Mouse (Mus musculus): ENCODE results near the gene Tmem207. TPM values are rescaled to one million over a fixed set of nuclear protein-coding genes. Genes with fewer than 3 reads are reported as not detected.

Tmem207 gene
- polyA plus RNA-seq, 1 experiment = not detected

DNA sequence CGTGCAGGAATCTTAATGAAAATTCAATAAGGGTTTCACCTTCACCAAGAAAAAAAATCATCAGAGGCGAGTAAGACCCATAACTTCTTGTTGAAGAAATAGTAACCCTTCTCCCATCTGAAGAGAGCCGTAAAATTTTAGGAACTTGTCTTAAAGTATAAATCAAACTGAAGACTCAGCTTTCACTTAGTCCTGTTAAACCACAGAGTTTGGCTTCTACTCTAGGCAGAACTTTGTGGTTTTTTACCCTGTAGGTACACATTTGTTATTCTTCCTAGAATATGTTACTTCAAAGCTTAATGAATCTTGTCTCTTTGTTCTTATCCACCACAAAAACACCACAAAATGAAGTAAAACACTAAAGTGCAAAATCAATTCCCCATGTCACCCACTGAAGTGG is 25.7 kb upstream of the Tmem207 start:
- DNase-seq (ENCODE audit: low read depth in 1 of 2, low spot score in 2 of 2) = no peak
- TF ChIP-seq CTCF (IDR thresholded peaks at IDR 0.05; ENCODE audit: extremely low read depth, insufficient read depth, insufficient read length, insufficient replicate concordance) (no peak), POLR2A (IDR thresholded peaks at IDR 0.05; ENCODE audit: low read depth, low read length) (no peak)
- no peaks in the 10 kb centered on the region for H3K27me3 ChIP-seq (ENCODE audit: control insufficient read depth, insufficient read depth, low read length)
- H3K4me3 ChIP-seq (ENCODE audit: extremely low read depth, insufficient read depth, insufficient read length) = no peak overlapping the region
- no peaks in the 10 kb centered on the region for H3K36me3 ChIP-seq (ENCODE audit: control insufficient read depth, insufficient read depth, low read length)
- H3K4me1 ChIP-seq (ENCODE audit: control insufficient read depth, insufficient read depth, insufficient read length) = no peaks in the 10 kb centered on the region
- H3K27ac ChIP-seq (ENCODE audit: insufficient read depth, low read length) = no peak overlapping the region
- WGBS = 24% methylated on average over 3 of the region's 3 CpGs

DNA sequence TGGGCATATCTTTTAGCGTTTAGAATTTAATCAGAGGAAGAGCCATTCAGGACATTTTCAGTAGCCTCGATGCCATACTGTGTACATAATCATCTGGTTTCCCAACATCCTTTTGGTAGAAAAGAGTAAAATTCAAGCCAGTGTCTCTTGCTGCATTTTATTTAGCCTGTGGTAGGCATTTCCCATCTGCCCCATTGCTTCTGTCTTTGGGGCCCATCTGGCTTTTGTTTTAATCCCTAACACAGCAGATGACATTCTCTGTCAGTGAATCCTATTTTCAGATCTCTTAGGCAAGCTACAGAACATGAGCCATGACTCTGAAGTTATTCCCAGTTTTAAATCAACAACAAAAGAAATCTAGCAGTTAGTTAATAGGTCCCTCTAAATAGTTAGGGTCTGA is 22.7 kb upstream of the Tmem207 start:
- no peak for DNase-seq (ENCODE audit: low read depth in 1 of 2, low spot score in 2 of 2)
- H3K27me3 ChIP-seq (ENCODE audit: control insufficient read depth, insufficient read depth, low read length) = no peaks in the 10 kb centered on the region
- TF ChIP-seq CTCF (IDR thresholded peaks at IDR 0.05; ENCODE audit: extremely low read depth, insufficient read depth, insufficient read length, insufficient replicate concordance) (no peak), POLR2A (IDR thresholded peaks at IDR 0.05; ENCODE audit: low read depth, low read length) (no peak)
- H3K4me3 ChIP-seq (ENCODE audit: extremely low read depth, insufficient read depth, insufficient read length) = no peak overlapping the region
- no peaks in the 10 kb centered on the region for H3K36me3 ChIP-seq (ENCODE audit: control insufficient read depth, insufficient read depth, low read length)
- no peaks in the 10 kb centered on the region for H3K4me1 ChIP-seq (ENCODE audit: control insufficient read depth, insufficient read depth, insufficient read length)
- WGBS = 92% methylated on average over 2 of the region's 2 CpGs
- H3K27ac ChIP-seq (ENCODE audit: insufficient read depth, low read length) = no peak overlapping the region

DNA sequence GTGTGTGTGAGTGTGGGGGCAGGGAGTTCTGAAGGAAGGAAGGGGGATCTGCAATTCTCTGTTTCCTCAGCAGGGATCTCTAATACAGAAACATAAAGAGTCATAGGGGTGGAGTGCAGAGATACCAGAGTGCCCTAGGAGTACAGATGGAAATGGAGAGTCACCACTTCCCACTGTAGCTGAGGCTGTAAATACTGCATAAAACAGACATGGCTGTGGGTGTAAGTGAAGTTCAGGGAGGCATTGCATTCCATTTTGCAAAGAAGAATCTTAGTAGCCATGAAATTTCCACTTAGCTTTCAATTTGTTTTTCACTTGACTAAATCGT is 20.3 kb upstream of the Tmem207 start:
- Histone ChIP-seq H3K36me3 (ENCODE audit: control insufficient read depth, insufficient read depth, low read length) (no peaks in the 10 kb centered on the region), H3K27ac (ENCODE audit: insufficient read depth, low read length) (no peak overlapping the region)

DNA sequence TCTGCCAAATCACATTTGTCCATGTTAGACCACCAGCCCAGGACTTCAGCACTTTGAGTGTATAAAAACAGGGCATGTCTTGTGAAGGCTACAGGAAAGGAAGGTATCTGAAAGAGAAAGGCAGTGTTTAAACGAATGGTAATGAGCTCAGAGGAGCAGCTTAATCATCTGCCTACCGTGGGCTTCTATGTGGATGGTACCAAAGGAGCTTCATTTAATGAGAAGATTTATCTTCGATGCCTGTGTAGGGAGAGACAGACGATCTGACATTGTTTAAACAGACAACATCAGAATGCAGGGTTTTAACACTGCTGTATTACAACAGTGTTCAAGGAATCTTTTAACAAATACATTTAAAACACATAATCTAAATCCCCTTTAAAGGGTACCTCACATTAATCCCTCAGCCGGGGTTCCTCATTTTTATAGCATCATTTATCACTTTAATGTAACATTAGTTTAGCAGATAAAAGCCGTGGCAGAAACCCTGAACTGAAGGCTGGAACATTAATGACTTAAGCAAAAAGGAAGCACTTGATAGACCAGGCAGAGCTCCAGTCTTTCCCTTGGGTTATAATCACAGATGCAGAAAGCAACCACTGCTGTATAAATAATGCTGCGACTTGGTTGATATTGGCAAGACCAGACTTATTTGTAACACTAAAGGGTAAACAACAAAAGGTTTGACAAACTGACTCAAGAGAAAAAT is 19.8 kb upstream of the Tmem207 start:
- Histone ChIP-seq H3K36me3 (ENCODE audit: control insufficient read depth, insufficient read depth, low read length) (no peaks in the 10 kb centered on the region), H3K4me1 (ENCODE audit: control insufficient read depth, insufficient read depth, insufficient read length) (no peaks in the 10 kb centered on the region), H3K27ac (ENCODE audit: insufficient read depth, low read length) (no peak overlapping the region), H3K27me3 (ENCODE audit: control insufficient read depth, insufficient read depth, low read length) (no peaks in the 10 kb centered on the region), H3K4me3 (ENCODE audit: extremely low read depth, insufficient read depth, insufficient read length) (no peak overlapping the region)
- DNase-seq (ENCODE audit: low read depth in 1 of 2, low spot score in 2 of 2) = no peak
- no peak for TF ChIP-seq CTCF (IDR thresholded peaks at IDR 0.05; ENCODE audit: extremely low read depth, insufficient read depth, insufficient read length, insufficient replicate concordance)
- TF ChIP-seq POLR2A (IDR thresholded peaks at IDR 0.05; ENCODE audit: low read depth, low read length) = no peak
- WGBS = 47% methylated on average over 7 of the region's 7 CpGs

More for the DNA sequence above, 20.3 kb upstream of the Tmem207 start:
- no peak for DNase-seq (ENCODE audit: low read depth in 1 of 2, low spot score in 2 of 2)
- H3K27me3 ChIP-seq (ENCODE audit: control insufficient read depth, insufficient read depth, low read length) = no peaks in the 10 kb centered on the region
- no peaks in the 10 kb centered on the region for H3K4me1 ChIP-seq (ENCODE audit: control insufficient read depth, insufficient read depth, insufficient read length)
- 89% methylated on average over 1 of the region's 1 CpGs for WGBS
- TF ChIP-seq POLR2A (IDR thresholded peaks at IDR 0.05; ENCODE audit: low read depth, low read length) = no peak
- no peak for TF ChIP-seq CTCF (IDR thresholded peaks at IDR 0.05; ENCODE audit: extremely low read depth, insufficient read depth, insufficient read length, insufficient replicate concordance)
- H3K4me3 ChIP-seq (ENCODE audit: extremely low read depth, insufficient read depth, insufficient read length) = no peak overlapping the region

DNA sequence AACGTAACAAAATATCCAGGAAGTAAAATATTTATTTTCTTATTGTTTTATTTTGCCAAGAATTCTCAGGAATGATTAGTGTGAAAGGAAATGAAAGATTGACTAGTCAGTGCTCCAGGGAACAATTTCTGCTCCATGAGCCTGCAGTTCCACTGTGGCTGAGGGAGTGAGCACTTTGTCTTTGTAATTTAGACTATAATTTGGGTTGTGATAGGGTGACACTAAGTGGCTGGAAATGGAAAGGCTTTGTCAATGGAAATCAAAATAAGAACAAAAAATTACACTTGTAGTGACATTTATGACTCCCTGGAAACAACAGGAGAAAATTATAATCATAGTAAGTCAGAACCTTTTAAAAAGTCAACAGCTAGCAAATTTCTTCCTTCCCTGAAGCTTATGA is 5.7 kb upstream of the Tmem207 start:
- TF ChIP-seq CTCF (IDR thresholded peaks at IDR 0.05; ENCODE audit: extremely low read depth, insufficient read depth, insufficient read length, insufficient replicate concordance) (no peak), POLR2A (IDR thresholded peaks at IDR 0.05; ENCODE audit: low read depth, low read length) (no peak)
- H3K27me3 ChIP-seq (ENCODE audit: control insufficient read depth, insufficient read depth, low read length) = no peaks in the 10 kb centered on the region
- H3K4me3 ChIP-seq (ENCODE audit: extremely low read depth, insufficient read depth, insufficient read length) = no peak overlapping the region
- 91% methylated on average over 1 of the region's 1 CpGs for WGBS
- no peak overlapping the region for H3K27ac ChIP-seq (ENCODE audit: insufficient read depth, low read length)
- no peaks in the 10 kb centered on the region for H3K36me3 ChIP-seq (ENCODE audit: control insufficient read depth, insufficient read depth, low read length)
- no peak for DNase-seq (ENCODE audit: low read depth in 1 of 2, low spot score in 2 of 2)
- no peaks in the 10 kb centered on the region for H3K4me1 ChIP-seq (ENCODE audit: control insufficient read depth, insufficient read depth, insufficient read length)

DNA sequence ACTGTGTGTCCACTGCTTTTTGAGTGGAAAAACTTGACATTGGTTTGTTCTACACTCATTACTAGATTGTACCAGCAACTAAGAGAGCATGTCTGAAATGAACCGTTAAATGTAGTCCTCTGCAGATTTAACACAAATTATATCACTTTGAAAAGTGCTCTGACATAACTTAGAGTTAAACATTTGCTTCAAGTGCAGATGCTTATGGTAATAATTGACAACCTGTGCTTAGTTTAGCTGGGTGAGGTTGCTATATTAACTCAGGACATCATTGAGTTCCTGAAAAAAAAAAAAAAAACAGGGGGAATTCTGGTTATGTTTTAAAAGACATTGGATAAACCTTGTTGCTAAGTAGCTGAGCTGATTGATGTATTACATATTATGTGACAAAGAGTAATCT is 3.9 kb upstream of the Tmem207 start:
- 86% methylated on average over 1 of the region's 1 CpGs for WGBS
- no peak for TF ChIP-seq CTCF (IDR thresholded peaks at IDR 0.05; ENCODE audit: extremely low read depth, insufficient read depth, insufficient read length, insufficient replicate concordance)
- no peak for TF ChIP-seq POLR2A (IDR thresholded peaks at IDR 0.05; ENCODE audit: low read depth, low read length)
- H3K4me3 ChIP-seq (ENCODE audit: extremely low read depth, insufficient read depth, insufficient read length) = no peak overlapping the region
- DNase-seq (ENCODE audit: low read depth in 1 of 2, low spot score in 2 of 2) = no peak
- H3K27me3 ChIP-seq (ENCODE audit: control insufficient read depth, insufficient read depth, low read length) = no peaks in the 10 kb centered on the region
- H3K27ac ChIP-seq (ENCODE audit: insufficient read depth, low read length) = no peak overlapping the region
- no peaks in the 10 kb centered on the region for H3K36me3 ChIP-seq (ENCODE audit: control insufficient read depth, insufficient read depth, low read length)
- no peaks in the 10 kb centered on the region for H3K4me1 ChIP-seq (ENCODE audit: control insufficient read depth, insufficient read depth, insufficient read length)

DNA sequence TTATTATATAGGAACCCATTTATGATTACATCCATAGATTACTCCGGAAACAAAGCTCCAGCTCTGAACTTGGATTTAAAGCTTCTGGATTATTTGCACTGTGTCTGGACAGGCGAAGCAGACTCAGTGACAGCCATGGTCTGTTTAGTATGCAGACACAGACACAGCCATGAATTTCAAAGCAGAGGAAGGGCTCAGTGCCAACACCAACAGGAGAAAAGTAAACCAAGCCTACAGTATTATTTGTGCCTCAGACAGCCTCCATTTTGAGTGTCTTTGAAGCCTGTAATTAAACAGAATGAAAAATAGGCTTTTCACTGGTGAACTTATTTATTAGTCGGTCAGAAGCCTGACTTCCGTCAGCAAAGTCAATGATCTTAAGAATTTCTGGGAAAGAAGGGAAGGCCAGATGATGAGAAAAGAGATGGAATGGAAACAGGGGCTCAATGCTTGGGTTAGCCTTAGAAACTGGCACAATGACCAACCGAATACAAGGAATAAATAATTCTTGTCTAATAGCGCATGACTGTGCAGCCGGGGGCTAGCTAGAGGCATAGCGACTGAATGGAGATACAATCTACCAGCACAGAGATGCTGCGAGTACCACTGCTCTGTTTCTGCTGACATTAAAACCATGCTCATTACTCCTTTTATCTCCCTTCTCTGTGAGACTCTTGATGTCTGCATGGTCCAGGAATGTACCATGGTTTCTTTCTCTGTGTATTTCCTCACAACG is 1.5 kb upstream of the Tmem207 start:
- TF ChIP-seq CTCF (IDR thresholded peaks at IDR 0.05; ENCODE audit: extremely low read depth, insufficient read depth, insufficient read length, insufficient replicate concordance) (no peak), POLR2A (IDR thresholded peaks at IDR 0.05; ENCODE audit: low read depth, low read length) (no peak)
- DNase-seq (ENCODE audit: low read depth in 1 of 2, low spot score in 2 of 2) = no peak
- H3K36me3 ChIP-seq (ENCODE audit: control insufficient read depth, insufficient read depth, low read length) = no peaks in the 10 kb centered on the region
- no peak overlapping the region for H3K4me3 ChIP-seq (ENCODE audit: extremely low read depth, insufficient read depth, insufficient read length)
- H3K27me3 ChIP-seq (ENCODE audit: control insufficient read depth, insufficient read depth, low read length) = no peaks in the 10 kb centered on the region
- no peaks in the 10 kb centered on the region for H3K4me1 ChIP-seq (ENCODE audit: control insufficient read depth, insufficient read depth, insufficient read length)
- WGBS = 91% methylated on average over 10 of the region's 10 CpGs
- H3K27ac ChIP-seq (ENCODE audit: insufficient read depth, low read length) = no peak overlapping the region

Data from spleen, adult 2 months (tissue).